Mouse (Mus musculus) right cerebral cortex, postnatal 14 days (tissue): Measurements from ENCODE around the gene Osbpl11.

ENCODE experiments used
- DNase-seq: peaks from one replicate; pipeline ENCODE4 v3.0.0; 2022

Gene Osbpl11

DNA sequence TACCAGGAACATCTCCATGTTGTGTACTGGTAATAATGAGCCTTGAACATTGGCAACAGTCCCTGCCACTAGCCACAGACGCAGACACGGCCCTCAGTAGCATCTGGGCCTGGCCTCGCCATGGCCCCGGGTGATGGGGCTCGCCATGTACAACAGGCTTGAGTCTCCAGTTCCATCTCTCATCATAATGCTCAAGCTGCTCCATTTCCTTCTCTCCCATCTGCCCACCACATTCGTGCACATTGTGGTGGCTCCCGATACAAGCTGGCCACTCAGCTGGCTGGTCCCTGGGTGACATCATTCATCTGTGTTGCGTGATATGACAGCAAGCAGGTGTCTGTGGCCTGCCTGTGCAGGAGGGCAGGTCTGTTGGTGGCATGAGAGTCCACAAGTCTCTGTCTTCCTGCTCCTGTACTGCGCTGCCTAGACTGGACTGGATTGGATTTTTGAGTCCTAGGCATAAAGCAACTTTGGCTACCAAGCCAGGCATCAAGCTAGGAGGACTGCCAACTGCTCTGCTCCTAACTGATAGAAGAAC, 60.1 kb downstream of the Osbpl11 start:
- no peak for DNase-seq

DNA sequence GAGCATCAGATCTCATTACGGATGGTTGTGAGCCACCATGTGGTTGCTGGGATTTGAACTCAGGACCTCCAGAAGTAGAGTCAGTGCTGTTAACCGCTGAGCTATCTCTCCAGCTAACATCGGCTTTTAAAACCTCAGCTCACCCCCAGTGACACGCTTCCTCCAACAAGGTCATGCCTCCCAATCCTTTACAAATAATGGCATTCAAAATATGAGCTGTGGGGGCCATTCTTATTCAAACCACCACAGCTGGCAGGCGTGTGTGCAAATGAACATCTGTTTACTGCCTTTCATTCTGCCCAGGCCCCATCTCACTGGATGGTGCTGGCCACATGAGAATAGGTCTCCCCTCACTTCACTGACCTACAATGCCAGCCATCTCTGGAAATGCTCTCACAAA, 61.7 kb downstream of the Osbpl11 start:
- DNase-seq: no peak

GRCm38 (mm10) chr16:33247006-33247405, 62.1 kb downstream of the Osbpl11 start:
- no peak for DNase-seq

DNA sequence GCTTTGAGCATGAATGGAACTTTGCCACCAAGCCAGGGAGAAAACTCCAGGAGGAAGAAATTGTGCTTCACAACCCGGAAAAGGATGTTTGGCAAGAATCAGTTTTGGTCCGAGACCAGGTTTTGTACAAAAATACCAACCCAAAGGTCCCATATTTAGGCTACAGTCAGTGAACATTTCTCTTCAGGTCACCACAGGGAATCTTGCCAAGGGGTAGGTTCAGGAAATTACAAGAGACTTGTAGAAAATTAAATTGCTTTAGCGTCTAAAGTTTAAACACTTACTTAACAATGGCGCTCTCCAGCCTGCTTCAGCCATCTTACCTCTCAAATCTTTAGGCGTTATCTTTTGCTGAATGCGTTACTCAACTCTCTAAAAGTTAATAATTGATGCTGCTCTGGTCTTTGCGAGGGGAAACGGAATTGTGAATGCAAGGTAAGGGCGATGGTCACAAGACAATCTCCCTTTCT, 65.8 kb downstream of the Osbpl11 start:
- no peak for DNase-seq

DNA sequence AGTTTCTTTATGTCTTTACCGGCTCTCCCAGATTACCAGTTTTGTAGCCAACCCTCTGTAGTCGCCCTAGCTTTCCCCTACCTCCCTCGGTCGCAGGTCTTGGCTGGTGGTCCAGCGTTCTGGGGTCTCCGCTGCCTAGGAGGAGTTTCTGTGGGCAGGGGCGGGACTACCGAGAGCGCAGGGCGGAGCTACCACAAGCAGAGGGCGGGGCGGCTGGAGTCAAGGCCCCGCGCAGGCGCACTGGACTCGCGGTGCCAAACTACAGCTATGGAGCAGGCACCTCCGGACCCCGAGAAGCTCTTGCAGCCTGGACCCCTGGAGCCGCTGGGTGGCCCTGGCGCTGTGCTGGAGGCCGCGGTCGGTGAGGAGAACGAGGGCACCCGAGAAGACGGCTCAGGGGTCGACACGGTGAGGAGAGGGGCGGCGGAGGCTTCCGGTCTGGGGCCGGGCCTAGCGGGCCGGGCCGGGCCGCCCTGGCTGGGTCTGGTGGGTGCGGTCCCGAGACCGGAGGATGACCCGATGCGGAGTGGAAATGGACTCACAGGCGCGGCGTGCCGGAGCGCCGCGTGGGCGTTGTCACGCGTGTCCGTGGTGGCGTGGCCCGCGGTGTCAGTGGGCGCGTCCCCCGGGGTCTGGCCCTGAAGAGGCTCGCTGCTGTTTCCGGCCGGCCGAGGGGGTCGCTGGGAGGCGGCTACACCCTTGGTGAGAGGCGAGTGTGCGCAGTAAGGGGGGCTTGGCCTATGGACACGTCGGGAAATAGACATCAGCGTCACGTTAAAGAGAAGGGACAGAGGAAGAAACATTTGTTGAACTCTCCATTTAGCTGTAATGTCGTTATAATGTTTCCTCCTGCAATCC, 66.6 kb downstream of the Osbpl11 start, which contains the start of gene Snx4:
Gene Snx4, plus strand, starts transcription at position 249 of the 858 bp plus-strand sequence.
- peak; percentile 93 for DNase-seq

GRCm38 (mm10) chr16:33255601-33256000, 70.7 kb downstream of the Osbpl11 start:
- no peak for DNase-seq

GRCm38 (mm10) chr16:33258530-33258929, 73.7 kb downstream of the Osbpl11 start:
- DNase-seq: no peak

GRCm38 (mm10) chr16:33259824-33260223, 75.0 kb downstream of the Osbpl11 start:
- DNase-seq: no peak

DNA sequence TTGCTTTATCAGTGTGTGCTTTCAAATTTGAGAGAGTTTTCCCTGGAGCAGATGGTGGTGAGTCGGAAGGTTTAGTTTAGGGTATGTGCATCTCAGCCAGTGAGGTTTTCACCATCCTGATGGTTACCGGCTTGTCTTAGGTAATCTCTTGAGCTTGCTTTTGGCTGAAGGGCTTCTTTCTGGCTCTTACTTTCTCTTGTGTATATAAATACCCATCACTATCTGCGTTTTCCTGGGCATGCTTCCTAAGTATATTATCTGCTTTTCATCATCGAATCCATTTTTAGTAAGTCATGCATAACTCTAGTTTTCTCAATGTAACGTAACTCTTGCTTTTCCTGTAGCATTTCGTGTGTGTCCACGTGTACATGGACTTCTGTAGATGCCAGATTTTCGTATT, 76.0 kb downstream of the Osbpl11 start:
- DNase-seq: no peak

DNA sequence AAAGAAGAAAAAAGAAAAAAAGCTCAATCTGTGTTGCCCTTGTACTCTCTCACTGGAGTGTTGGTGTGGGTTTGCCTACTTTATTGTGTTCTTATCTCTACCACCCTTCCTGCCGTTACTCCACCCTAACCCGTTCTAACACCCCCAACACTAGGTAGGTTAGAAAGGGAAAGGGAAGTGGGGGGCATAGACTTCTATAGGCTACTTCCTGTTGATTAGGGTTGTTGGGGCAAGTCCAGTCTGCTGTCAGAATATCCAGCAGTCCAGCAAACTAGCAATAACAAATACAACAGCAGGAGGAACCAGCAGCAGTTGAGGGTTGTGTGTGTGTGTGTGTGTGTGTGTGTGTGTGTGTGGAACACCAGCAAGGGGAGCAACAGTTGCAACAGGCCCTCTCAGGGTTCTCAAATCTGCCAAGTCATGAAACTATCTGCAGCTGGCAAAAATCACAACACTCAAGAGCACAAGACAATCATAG, 76.8 kb downstream of the Osbpl11 start:
- no peak for DNase-seq

GRCm38 (mm10) chr16:33262096-33262495, 77.2 kb downstream of the Osbpl11 start:
- DNase-seq: no peak

GRCm38 (mm10) chr16:33267616-33268253, 82.9 kb downstream of the Osbpl11 start:
- DNase-seq: no peak

- no peak for DNase-seq
Measured at GRCm38 (mm10) chr16:33271824-33272223, 87.0 kb downstream of the Osbpl11 start.

- DNase-seq: no peak
Measured at GRCm38 (mm10) chr16:33283079-33283478, 98.2 kb downstream of the Osbpl11 start.

GRCm38 (mm10) chr16:33288536-33288935, 103.7 kb downstream of the Osbpl11 start:
- no peak for DNase-seq

DNA sequence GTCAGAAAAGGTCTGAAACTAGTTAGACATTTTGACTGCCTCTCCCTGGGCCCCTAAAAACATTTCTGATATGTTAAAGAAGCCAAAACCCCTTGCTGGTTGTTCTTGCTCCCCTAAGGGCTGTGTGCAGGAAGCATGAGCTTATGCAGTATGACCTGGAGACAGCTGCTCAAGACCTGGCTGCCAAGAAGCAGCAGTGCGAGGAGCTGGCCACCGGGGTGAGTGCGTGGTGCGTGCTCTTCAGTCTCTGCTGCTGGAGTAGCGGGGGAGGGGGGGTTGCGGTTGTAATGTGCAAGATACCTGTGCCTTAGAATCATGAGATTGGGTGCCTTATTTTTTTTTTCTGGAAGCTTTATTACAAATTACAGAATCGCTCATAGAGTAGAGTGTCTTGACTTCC, 105.1 kb downstream of the Osbpl11 start:
- no peak for DNase-seq

GRCm38 (mm10) chr16:33292241-33292640, 107.4 kb downstream of the Osbpl11 start:
- no peak for DNase-seq
